Mouse (Mus musculus) midbrain, embryonic 15.5 days (tissue): ENCODE data around the gene Ccdc91. TPM values are rescaled to one million over a fixed set of nuclear protein-coding genes. Genes with fewer than 3 reads are reported as not detected.

Source experiments
- ATAC-seq: fragments of 200-750 bp; cut with Nextera tagmentation; replicated peaks from 2 replicates; pipeline ENCODE4 v1.8.0; 2017; ENCODE audit warnings: moderate TSS enrichment
- H3K27ac ChIP-seq: fragments of 300-500 bp; sonication (generic); 2 replicates; pipeline ENCODE4 v1.5.1; 2015; ENCODE audit warnings: mild to moderate bottlenecking, inconsistent platforms
- H3K27me3 ChIP-seq: fragments of 300-500 bp; sonication (generic); replicated peaks from 2 replicates; pipeline ENCODE4 v1.6.1; 2015; ENCODE audit warnings: inconsistent platforms
- H3K36me3 ChIP-seq: fragments of 300-500 bp; sonication (generic); replicated peaks from 2 replicates; pipeline ENCODE4 v1.6.1; 2015; ENCODE audit warnings: inconsistent platforms
- H3K4me1 ChIP-seq: fragments of 300-500 bp; sonication (generic); 2 replicates; pipeline ENCODE4 v1.6.1; 2015; ENCODE audit warnings: inconsistent platforms
- H3K4me2 ChIP-seq: fragments of 300-500 bp; sonication (generic); 2 replicates; pipeline ENCODE4 v1.6.1; 2015; ENCODE audit warnings: inconsistent platforms, mild to moderate bottlenecking, moderate library complexity
- H3K4me3 ChIP-seq: fragments of 300-500 bp; sonication (generic); 2 replicates; pipeline ENCODE4 v1.5.1; 2015; ENCODE audit warnings: mild to moderate bottlenecking, inconsistent platforms
- H3K9ac ChIP-seq: fragments of 300-500 bp; sonication (generic); 2 replicates; pipeline ENCODE4 v1.6.1; 2015; ENCODE audit warnings: mild to moderate bottlenecking, inconsistent platforms
- H3K9me3 ChIP-seq: fragments of 300-500 bp; sonication (generic); 2 replicates; pipeline ENCODE4 v1.6.1; 2016; ENCODE audit warnings: inconsistent platforms
- WGBS: fragments of 180-500 bp; shearing (Covaris S2); methylation state at CpG from one replicate; pipeline ENCODE4 v1.1.7; 2015; ENCODE audit warnings: mixed read lengths; 5-methylcytosine and 5-hydroxymethylcytosine counted together
- polyA plus RNA-seq: library from polyadenylated mRNA; unstranded; fragments of >200 nt; fragmentation: Nextera tagmentation; extraction: Ambion mirVana; gene quantifications from 2 replicates; pipeline ENCODE4 v1.2.1, GENCODE M21; 2015

Gene Ccdc91
- 45.2 and 46.7 TPM in 2 replicates for polyA plus RNA-seq

DNA sequence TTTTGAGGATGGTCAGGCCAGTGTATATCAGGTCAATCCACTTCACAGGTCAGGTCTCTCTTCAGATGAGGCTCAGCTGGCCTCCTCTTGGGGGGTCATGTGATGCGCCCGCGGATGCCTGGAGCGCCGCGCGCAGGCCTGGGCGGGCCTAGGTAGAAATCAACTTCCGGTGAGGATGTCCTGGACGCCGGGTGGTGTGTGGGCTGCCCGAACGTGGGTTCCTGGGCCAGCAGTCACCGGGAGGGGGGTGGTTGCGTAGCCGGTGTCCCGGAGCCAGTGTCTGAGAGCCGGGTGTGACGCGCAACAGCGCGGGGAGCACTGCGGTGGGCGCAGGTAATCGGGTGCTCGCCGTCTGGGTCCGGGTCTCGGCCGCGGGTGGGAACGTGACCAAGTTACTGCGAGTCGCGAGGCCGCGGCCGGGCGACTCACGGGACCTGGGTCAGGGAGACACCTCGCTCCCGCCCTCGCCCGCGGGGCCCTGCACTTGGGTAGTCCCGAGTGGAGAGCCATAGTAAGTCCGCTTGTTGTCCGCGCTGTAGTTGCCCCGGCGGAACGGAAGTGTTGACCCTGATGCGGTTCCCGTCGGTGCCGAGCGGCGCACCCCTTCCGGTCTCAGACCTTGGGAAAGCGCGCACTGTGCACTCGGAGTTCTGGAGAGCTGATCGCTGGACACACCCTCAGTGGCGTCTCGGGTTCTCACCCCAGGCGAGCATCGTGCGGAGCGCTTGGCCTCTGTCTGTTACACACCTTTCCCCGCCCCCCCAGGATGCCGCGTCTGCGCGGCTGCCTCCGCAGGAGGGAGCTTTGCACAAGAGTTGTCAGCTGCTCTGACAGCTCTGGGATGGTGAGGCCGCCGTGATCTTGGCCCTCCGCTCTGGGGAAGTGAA lies at the start of gene Ccdc91:
Ccdc91 (plus strand) TSS at position 102 of the 887 bp plus-strand sequence.
- Histone ChIP-seq H3K4me3 (peak within 1 kb of the TSS; percentile 85), H3K27ac (peak within 1 kb of the TSS; percentile 88), H3K27me3 (peaks cover 8% of the 10 kb centered on the region; the same call in 1 of the 2 replicates), H3K36me3 (no peaks in the 10 kb centered on the region), H3K9me3 (no peaks in the 10 kb centered on the region), H3K4me2 (peak within 1 kb of the TSS; percentile 80), H3K9ac (peak within 1 kb of the TSS; percentile 74), H3K4me1 (peaks cover 16% of the 10 kb centered on the region)
- ATAC-seq, result peak; percentile 98
- WGBS, result under 1% methylated on average over 78 of the region's 78 CpGs

DNA sequence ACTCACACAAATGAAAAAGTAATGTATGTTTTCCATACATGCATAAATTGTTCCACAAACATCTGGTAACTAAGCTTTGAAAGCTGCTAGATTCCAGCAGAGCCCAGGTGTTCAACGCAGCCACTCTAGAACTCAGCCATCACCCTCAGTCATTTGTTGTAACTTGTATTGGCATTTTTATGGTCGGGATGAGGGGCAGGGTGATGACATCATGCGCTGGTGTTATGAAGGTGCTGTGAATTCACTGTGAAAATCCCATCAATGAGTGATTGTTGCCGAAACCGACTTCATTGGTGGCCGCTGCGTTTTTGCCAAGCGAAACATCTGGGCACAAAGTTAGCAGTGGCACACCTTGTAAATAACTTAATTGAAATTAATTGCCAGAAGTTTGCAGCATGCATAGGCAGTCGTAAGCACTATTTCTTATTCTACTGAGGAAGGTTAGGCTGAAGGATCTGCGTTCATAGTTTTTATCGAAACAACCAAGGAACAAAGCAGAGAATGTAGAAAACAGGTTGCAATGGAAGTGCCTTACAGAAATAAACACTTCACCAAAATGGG lies 48.6 kb upstream of the Ccdc91 start:
- WGBS, result 90% methylated on average over 11 of the region's 11 CpGs
- Histone ChIP-seq H3K27me3 (no peaks in the 10 kb centered on the region), H3K4me2 (no peak overlapping the region), H3K9ac (no peak overlapping the region), H3K9me3 (no peaks in the 10 kb centered on the region), H3K27ac (no peak overlapping the region), H3K36me3 (no peaks in the 10 kb centered on the region), H3K4me1 (no peaks in the 10 kb centered on the region), H3K4me3 (no peak overlapping the region)
- no peak for ATAC-seq

DNA sequence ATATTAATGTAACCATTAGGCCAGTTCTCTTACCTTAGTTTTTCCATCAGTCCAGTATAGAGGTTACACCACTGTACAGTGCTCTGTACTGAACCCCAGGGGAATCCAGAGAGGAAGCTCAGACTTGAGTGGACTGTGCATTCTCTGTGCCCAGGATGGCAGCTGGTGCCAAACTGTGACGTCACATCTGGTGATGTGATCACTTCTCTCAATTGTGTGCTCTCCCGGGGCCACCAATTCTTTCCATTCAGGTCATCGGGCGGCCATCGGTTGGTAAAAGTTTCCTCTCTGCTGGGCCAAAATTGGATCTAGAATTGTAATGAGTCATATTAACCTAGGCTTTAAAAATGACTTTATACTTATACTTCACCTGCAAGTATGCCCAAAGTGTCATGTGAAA lies 19.9 kb upstream of the Ccdc91 start:
- H3K4me3 ChIP-seq, result no peak overlapping the region
- H3K4me1 ChIP-seq, result no peaks in the 10 kb centered on the region
- no peaks in the 10 kb centered on the region for H3K9me3 ChIP-seq
- no peaks in the 10 kb centered on the region for H3K27me3 ChIP-seq
- ATAC-seq, result no peak
- no peak overlapping the region for H3K9ac ChIP-seq
- H3K27ac ChIP-seq, result no peak overlapping the region
- no peak overlapping the region for H3K4me2 ChIP-seq
- WGBS, result 85% methylated on average over 5 of the region's 5 CpGs
- no peaks in the 10 kb centered on the region for H3K36me3 ChIP-seq

DNA sequence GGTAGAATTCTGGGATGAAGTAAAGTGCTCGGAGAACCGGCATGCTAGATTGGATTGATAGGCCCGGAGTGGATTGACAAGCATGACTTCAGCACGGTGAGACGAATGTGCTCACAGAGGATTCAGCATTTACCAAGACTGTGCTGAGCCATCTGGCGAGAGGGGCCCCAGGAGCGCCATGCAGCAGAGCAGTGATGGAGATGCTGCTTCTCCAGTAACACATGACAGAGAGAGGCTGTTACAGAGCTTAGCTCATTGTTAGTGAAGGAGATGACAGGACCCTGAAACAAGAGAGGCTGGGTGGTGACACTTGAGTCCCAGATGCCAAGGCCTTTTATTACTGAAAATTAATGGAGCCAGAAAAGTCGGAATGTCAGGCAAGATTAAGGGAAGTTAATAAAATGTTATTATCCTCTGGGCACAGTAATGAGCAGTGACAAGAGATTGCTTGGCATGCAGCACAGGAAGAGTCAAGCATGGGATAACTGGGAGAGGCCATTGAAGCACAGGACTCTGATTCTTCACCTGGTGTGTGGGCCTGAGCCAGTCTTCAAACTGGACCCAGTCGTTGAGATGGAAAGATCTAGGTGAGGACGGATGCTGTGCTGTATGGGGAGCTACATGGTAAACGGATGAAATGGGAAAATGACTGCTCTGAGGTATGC lies 16.9 kb upstream of the Ccdc91 start:
- no peak overlapping the region for H3K4me2 ChIP-seq
- H3K9me3 ChIP-seq, result no peaks in the 10 kb centered on the region
- no peak for ATAC-seq
- H3K36me3 ChIP-seq, result no peaks in the 10 kb centered on the region
- 83% methylated on average over 11 of the region's 11 CpGs for WGBS
- H3K27me3 ChIP-seq, result no peaks in the 10 kb centered on the region
- no peak overlapping the region for H3K27ac ChIP-seq
- H3K9ac ChIP-seq, result no peak overlapping the region
- H3K4me1 ChIP-seq, result no peaks in the 10 kb centered on the region
- H3K4me3 ChIP-seq, result no peak overlapping the region

DNA sequence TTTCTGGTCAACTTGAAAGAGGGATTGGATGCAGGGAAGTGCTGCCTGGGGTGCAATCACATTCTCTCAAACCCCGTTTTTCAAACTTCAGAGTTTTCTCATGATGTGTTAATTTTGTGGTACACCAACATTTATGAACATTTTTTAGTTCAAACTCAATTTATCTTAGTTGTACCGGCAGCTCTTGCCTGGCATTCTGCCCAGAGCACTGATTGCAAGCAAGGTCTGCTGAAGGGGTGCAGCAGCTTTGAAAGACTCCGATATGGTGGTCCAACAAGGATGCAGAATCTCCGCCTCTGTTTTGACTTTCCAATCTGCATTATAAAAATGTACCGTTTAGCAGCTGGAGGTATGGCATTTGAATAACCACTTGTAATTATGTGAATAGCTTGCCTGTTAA lies 5.6 kb upstream of the Ccdc91 start:
- Histone ChIP-seq H3K36me3 (no peaks in the 10 kb centered on the region), H3K27ac (no peak overlapping the region), H3K4me1 (no peaks in the 10 kb centered on the region), H3K9ac (no peak overlapping the region), H3K4me3 (no peak overlapping the region), H3K27me3 (peaks cover 8% of the 10 kb centered on the region; the same call in 1 of the 2 replicates), H3K9me3 (no peaks in the 10 kb centered on the region), H3K4me2 (no peak overlapping the region)
- no peak for ATAC-seq
- 70% methylated on average over 5 of the region's 5 CpGs for WGBS

DNA sequence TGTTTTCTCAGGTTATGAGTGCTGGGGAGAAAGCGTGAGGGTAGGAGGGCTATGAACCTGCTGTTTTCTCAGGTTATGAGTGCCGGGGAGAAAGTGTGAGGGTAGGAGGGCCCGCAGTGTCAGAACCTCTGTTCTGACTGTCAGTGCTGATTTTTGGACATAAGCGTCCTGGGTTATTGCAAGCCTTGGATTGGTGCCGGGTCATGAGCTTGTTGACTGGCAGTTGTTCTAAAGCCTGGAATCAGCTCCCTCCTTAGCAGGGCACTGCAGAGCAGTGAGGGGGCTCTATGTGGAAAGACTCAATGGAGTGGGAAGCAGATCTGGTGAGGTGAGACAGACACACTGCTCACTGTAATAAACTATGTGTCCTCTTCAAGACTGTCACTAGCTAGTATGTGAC lies 5.5 kb downstream of the Ccdc91 start:
- Histone ChIP-seq H3K9me3 (no peaks in the 10 kb centered on the region), H3K4me1 (peaks cover 10% of the 10 kb centered on the region), H3K9ac (no peak overlapping the region), H3K27me3 (no peaks in the 10 kb centered on the region), H3K27ac (no peak overlapping the region), H3K4me2 (no peak overlapping the region), H3K4me3 (no peak overlapping the region), H3K36me3 (no peaks in the 10 kb centered on the region)
- WGBS, result 96% methylated on average over 5 of the region's 5 CpGs
- no peak for ATAC-seq

DNA sequence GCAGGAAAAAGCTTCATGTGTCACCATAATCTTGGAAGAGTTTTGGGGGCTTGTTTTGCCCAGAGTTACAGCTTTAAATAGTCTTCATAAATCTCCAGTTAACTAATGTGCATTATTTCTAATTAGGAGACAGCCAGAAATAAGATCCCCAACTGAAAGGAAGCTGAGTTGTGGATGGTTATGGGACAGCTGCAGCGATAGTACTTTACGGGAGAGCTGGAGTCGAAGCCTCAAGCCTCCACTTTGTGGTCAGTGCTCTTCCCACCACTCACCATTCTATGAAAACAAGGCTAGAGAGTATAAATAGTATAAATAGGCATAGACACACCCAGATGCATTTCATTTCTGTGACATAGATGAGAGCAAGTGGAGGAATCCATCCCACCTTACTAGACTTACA lies 14.5 kb downstream of the Ccdc91 start:
- 95% methylated on average over 3 of the region's 3 CpGs for WGBS
- Histone ChIP-seq H3K36me3 (no peaks in the 10 kb centered on the region), H3K4me1 (no peaks in the 10 kb centered on the region), H3K9me3 (no peaks in the 10 kb centered on the region), H3K27ac (no peak overlapping the region), H3K9ac (no peak overlapping the region), H3K4me3 (no peak overlapping the region), H3K27me3 (no peaks in the 10 kb centered on the region), H3K4me2 (no peak overlapping the region)
- no peak for ATAC-seq

DNA sequence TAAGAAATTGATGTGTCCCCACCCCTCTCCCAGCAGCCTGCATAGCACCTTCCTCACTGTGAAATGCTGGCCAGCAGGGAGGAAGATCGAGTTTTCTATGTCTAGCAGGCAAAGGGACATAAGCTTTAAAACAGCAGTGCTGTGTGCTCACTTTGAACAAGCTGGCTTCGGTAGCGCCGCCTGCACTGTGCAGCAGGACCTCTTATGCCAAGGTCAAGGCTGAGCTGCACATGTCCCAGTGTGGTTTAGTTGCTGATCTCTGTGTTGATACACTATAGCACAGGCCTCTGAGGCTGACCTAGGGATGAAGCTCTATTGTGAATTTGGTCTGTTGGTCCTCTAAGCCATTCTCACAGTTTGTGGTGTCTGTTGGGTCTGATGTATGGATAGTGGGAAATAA lies 16.9 kb downstream of the Ccdc91 start:
- no peak overlapping the region for H3K4me2 ChIP-seq
- WGBS, result 82% methylated on average over 4 of the region's 4 CpGs
- no peaks in the 10 kb centered on the region for H3K36me3 ChIP-seq
- no peaks in the 10 kb centered on the region for H3K4me1 ChIP-seq
- no peak overlapping the region for H3K4me3 ChIP-seq
- H3K27ac ChIP-seq, result no peak overlapping the region
- ATAC-seq, result no peak
- no peaks in the 10 kb centered on the region for H3K9me3 ChIP-seq
- no peaks in the 10 kb centered on the region for H3K27me3 ChIP-seq
- H3K9ac ChIP-seq, result no peak overlapping the region

DNA sequence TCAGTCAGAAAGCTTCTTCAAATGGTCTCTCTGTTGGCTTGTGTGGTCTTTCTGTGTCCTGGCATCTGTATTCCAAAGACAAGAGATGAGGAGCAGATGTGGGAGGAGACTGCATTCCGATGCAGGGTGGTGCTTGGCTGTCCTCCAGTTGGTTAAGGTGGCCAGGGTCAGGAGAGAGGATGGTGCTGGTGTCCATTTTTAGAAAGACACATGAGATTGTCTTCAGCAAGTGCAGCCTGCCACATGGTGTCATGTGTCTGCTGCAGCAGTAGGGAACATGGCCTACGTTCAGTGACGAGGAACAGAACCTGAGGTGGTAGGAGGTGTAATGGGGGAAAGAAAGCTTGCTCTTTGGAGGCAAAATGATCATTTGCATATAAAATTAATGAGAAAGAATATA lies 25.8 kb downstream of the Ccdc91 start:
- ATAC-seq, result no peak
- Histone ChIP-seq H3K9ac (no peak overlapping the region), H3K4me3 (no peak overlapping the region), H3K27ac (no peak overlapping the region), H3K27me3 (no peaks in the 10 kb centered on the region), H3K4me1 (no peaks in the 10 kb centered on the region), H3K36me3 (no peaks in the 10 kb centered on the region), H3K4me2 (no peak overlapping the region), H3K9me3 (no peaks in the 10 kb centered on the region)
- 87% methylated on average over 3 of the region's 3 CpGs for WGBS

DNA sequence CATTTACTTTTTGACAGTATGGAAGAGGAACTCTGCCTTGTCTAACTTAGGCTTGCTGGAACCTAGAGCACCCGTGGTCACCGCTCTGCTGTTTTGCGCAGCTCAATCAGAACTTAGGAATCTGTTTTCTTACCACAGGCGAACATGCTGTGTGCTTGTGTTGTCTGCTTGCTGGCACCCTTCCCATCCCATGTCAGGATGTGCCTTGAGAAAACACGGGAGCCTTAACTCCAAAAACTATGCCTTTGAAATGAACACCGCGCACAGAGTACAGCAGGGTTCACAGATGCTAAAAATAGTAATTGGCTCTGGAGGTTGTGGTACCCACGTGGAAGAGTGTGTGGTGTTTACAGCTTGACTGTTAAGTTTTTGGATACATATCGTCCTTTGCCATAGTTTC lies 30.4 kb downstream of the Ccdc91 start:
- no peak overlapping the region for H3K4me3 ChIP-seq
- 86% methylated on average over 9 of the region's 9 CpGs for WGBS
- H3K36me3 ChIP-seq, result no peaks in the 10 kb centered on the region
- no peak overlapping the region for H3K4me2 ChIP-seq
- no peak overlapping the region for H3K27ac ChIP-seq
- H3K9me3 ChIP-seq, result no peaks in the 10 kb centered on the region
- no peaks in the 10 kb centered on the region for H3K27me3 ChIP-seq
- no peak overlapping the region for H3K9ac ChIP-seq
- H3K4me1 ChIP-seq, result no peaks in the 10 kb centered on the region
- ATAC-seq, result no peak

DNA sequence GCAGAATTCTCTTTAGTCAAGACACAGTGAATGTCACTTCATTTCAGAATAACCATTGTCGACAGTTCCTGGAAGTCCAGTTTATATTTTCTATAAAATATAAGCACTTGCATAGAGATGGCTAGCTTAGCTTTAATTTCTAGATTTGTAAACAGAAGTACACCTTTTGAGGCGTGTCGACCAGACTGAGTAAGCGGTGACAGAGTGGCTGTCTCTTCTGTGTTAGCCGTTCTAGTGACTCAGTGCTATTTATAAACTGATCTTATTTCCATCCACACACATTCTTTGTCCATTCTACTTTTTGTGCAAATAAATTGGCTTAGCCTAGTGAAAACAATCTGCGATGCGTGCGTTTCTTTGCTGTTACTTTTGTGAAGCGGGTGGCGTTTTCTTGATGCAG lies 30.9 kb downstream of the Ccdc91 start:
- no peak overlapping the region for H3K9ac ChIP-seq
- H3K4me3 ChIP-seq, result no peak overlapping the region
- no peak overlapping the region for H3K4me2 ChIP-seq
- ATAC-seq, result no peak
- 87% methylated on average over 10 of the region's 10 CpGs for WGBS
- H3K27ac ChIP-seq, result no peak overlapping the region
- H3K36me3 ChIP-seq, result no peaks in the 10 kb centered on the region
- no peaks in the 10 kb centered on the region for H3K27me3 ChIP-seq
- H3K9me3 ChIP-seq, result no peaks in the 10 kb centered on the region
- H3K4me1 ChIP-seq, result no peaks in the 10 kb centered on the region

DNA sequence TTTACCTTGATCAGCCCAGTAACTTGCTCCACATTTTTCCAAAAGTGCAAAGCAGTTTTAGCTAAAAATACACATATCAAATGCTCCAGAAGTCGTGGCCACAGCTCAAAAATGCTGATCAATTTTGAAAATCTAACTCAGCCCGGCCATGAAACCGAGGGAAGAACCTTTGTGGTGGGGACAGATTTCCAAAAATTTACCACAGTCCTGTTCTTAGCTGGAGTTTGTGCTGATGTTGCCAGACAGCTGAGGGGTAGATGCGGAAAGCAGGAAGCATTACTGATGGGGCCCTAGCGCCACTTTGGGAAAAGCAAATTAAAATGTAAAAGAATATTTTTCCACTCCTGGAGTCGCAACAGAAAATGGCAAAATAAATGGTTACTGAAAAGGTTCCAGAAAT lies 31.6 kb downstream of the Ccdc91 start:
- H3K4me2 ChIP-seq, result no peak overlapping the region
- WGBS, result 89% methylated on average over 6 of the region's 6 CpGs
- H3K9me3 ChIP-seq, result no peaks in the 10 kb centered on the region
- ATAC-seq, result no peak
- no peak overlapping the region for H3K4me3 ChIP-seq
- no peak overlapping the region for H3K9ac ChIP-seq
- no peaks in the 10 kb centered on the region for H3K4me1 ChIP-seq
- H3K27ac ChIP-seq, result no peak overlapping the region
- no peaks in the 10 kb centered on the region for H3K27me3 ChIP-seq
- H3K36me3 ChIP-seq, result no peaks in the 10 kb centered on the region
